Mouse (Mus musculus) lung, embryonic 14.5 days (tissue): Measurements from ENCODE around the gene Arhgap6. TPM values are rescaled to one million over a fixed set of nuclear protein-coding genes. Genes with fewer than 3 reads are reported as not detected.

Source experiments
- ATAC-seq: fragments of 200-750 bp; cut with Nextera tagmentation; 2 replicates; pipeline ENCODE4 v1.8.0; 2017; ENCODE audit warnings: mild to moderate bottlenecking, moderate TSS enrichment, moderate library complexity; ENCODE audit not compliant: insufficient read depth
- DNase-seq: peaks from one replicate; pipeline ENCODE4 v3.0.0-alpha.2; 2015
- H3K27ac ChIP-seq: fragments of 300-500 bp; sonication (generic); 2 replicates; pipeline ENCODE4 v1.5.1; 2014; ENCODE audit warnings: low read depth, mild to moderate bottlenecking, moderate library complexity
- H3K27me3 ChIP-seq: fragments of 300-500 bp; sonication (generic); 2 replicates; pipeline ENCODE4 v1.6.1; 2014; ENCODE audit warnings: low read length, control low read depth; ENCODE audit not compliant: insufficient read depth
- H3K36me3 ChIP-seq: fragments of 300-500 bp; sonication (generic); 2 replicates; pipeline ENCODE4 v1.6.1; 2014; ENCODE audit warnings: control low read depth; ENCODE audit not compliant: insufficient read depth
- H3K4me1 ChIP-seq: fragments of 300-500 bp; sonication (generic); 2 replicates; pipeline ENCODE4 v1.6.1; 2014; ENCODE audit warnings: antibody characterized with exemption, control low read depth; ENCODE audit not compliant: insufficient read depth
- H3K4me2 ChIP-seq: fragments of 300-500 bp; sonication (generic); 2 replicates; pipeline ENCODE4 v1.6.1; 2014; ENCODE audit warnings: mild to moderate bottlenecking
- H3K4me3 ChIP-seq: fragments of 300-500 bp; sonication (generic); 2 replicates; pipeline ENCODE4 v1.5.1; 2014; ENCODE audit warnings: low read depth, low read length
- H3K9ac ChIP-seq: fragments of 300-500 bp; sonication (generic); 2 replicates; pipeline ENCODE4 v1.6.1; 2014
- H3K9me3 ChIP-seq: fragments of 300-500 bp; sonication (generic); 2 replicates; pipeline ENCODE4 v1.6.1; 2016; ENCODE audit warnings: low read depth, low read length, control low read depth
- CTCF ChIP-seq: IDR thresholded peaks from 2 replicates; pipeline ENCODE4 v1.5.1; 2016; ENCODE audit warnings: antibody characterized with exemption, low read depth
- WGBS: fragments of 180-500 bp; shearing (Covaris S2); extraction: QIAGEN DNeasy Blood & Tissue Kit; methylation state at CpG from one replicate; pipeline ENCODE4 v1.1.7; 2014; 5-methylcytosine and 5-hydroxymethylcytosine counted together
- polyA plus RNA-seq: library from polyadenylated mRNA; unstranded; fragments of >200 nt; fragmentation: Nextera tagmentation; extraction: Ambion mirVana; gene quantifications from 2 replicates; pipeline ENCODE4 v1.2.1, GENCODE M21; 2014

The Arhgap6 gene
- polyA plus RNA-seq, 1 experiment from 2014 or later = 21.7 TPM

GRCm38 (mm10) chrX:169337559-169337958 lies 542.7 kb downstream of the Arhgap6 start:
- Histone ChIP-seq H3K36me3 (no peaks in the 10 kb centered on the region), H3K9ac (no peak overlapping the region), H3K9me3 (no peaks in the 10 kb centered on the region), H3K4me1 (no peaks in the 10 kb centered on the region), H3K27ac (no peak overlapping the region), H3K27me3 (no peaks in the 10 kb centered on the region), H3K4me2 (no peak overlapping the region), H3K4me3 (no peak overlapping the region)
- ATAC-seq = no peak
- no peak for TF ChIP-seq CTCF
- no peak for DNase-seq

DNA sequence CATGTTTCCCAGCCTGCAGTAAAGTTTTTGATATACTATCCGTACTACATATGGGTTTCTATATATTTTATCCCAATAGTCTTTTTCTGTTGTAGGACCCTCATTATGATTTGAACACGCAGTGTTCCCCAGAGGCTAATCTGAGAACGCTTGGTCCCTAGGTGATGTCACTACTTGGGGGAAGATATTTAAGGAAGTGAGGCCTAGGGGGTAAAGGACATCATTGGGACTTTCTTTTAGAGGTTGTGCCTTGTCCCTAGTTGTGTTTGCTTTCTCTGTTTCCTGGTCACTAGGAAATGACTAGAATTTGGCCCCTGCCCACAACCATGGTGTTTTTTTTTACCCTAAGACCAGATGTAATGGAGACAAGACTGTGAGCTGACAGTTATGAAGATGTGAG lies 543.3 kb downstream of the Arhgap6 start:
- ATAC-seq (no peak), DNase-seq (no peak)
- H3K9ac ChIP-seq = no peak overlapping the region
- no peak overlapping the region for H3K4me3 ChIP-seq
- TF ChIP-seq CTCF = no peak
- no peaks in the 10 kb centered on the region for H3K27me3 ChIP-seq
- 79% methylated on average over 3 of the region's 3 CpGs for WGBS
- H3K4me1 ChIP-seq = no peaks in the 10 kb centered on the region
- no peaks in the 10 kb centered on the region for H3K9me3 ChIP-seq
- H3K4me2 ChIP-seq = no peak overlapping the region
- H3K27ac ChIP-seq = no peak overlapping the region
- H3K36me3 ChIP-seq = no peaks in the 10 kb centered on the region

Other genes starting within 250 kb of the Arhgap6 start
- 0.03 TPM in 2 replicates for gene Frmpd4, start 217.9 kb upstream of the Arhgap6 start, polyA plus RNA-seq
- gene Msl3, start 121.2 kb upstream of the Arhgap6 start, polyA plus RNA-seq = 43.2 and 49.3 TPM in 2 replicates